Mouse (Mus musculus) olfactory bulb, adult 2 months (tissue): ENCODE measurements around the gene Focad.

ENCODE experiments used
- CTCF ChIP-seq: fragments of 200-500 bp; IDR thresholded peaks from 2 replicates; pipeline ENCODE4 v1.5.1; 2012; ENCODE audit warnings: low read depth, mild to moderate bottlenecking, low read length, moderate library complexity; ENCODE audit not compliant: insufficient read depth
- POLR2A ChIP-seq: fragments of 200-500 bp; IDR thresholded peaks from 2 replicates; pipeline ENCODE4 v1.6.1; 2012; ENCODE audit warnings: mild to moderate bottlenecking, low read depth, low read length, moderate library complexity; ENCODE audit not compliant: insufficient read depth

GRCm38 (mm10) chr4:88196500-88196912 lies 102.1 kb downstream of the Focad start:
- TF ChIP-seq CTCF (no peak), POLR2A (no peak)
